11 mouse cellular contexts compared by ENCODE assay signal in genomic region chr9:21451870-21452269, GRCm38 (mm10). TPM values are rescaled to one million over a fixed set of nuclear protein-coding genes. Genes with fewer than 3 reads are reported as not detected.
DNase-seq lines count a peak whose midpoint lies in the region; ATAC-seq and TF ChIP-seq lines count a peak whose summit lies in the region.
"Had no signal": no experiment of that assay in that cellular context is flagged by ENCODE, and none has a peak within 500 bp of the region (broad histone marks: within the 10 kb centered on the region; RNA-seq: fewer than 3 reads in every experiment).

No protein-coding gene starts in this region.

- H3K4me3 ChIP-seq in E14TG2a.4 (replicated peaks; ENCODE audit: low read length): peak overlapping the region; percentile 30
- H3K4me3 ChIP-seq in erythroblast, embryonic 14.5 days (replicated peaks): peak overlapping the region; percentile 31
- no peak overlapping the region for H3K4me3 ChIP-seq in liver, embryonic 14.5 days (ENCODE audit: insufficient read depth in 1 of 2, low read depth in 2 of 2, low read length in 2 of 2)
- H3K4me3 ChIP-seq in forebrain, embryonic 15.5 days: no peak overlapping the region

- peak; percentile 72 for ATAC-seq in liver, embryonic 14.5 days (ENCODE audit: insufficient read depth)
- ATAC-seq in forebrain, embryonic 15.5 days (replicated peaks): no peak
- ATAC-seq: forebrain, embryonic 16.5 days had no signal

- H3K36me3 ChIP-seq in E14TG2a.4 (ENCODE audit: insufficient read depth, low read length): peaks cover 38% of the 10 kb centered on the region
- H3K36me3 ChIP-seq in erythroblast, embryonic 14.5 days (ENCODE audit: control insufficient read depth): peaks cover 60% of the 10 kb centered on the region
- H3K36me3 ChIP-seq in liver, embryonic 14.5 days (replicated peaks; ENCODE audit: control insufficient read depth, insufficient read depth, low read depth): no peaks in the 10 kb centered on the region; the same call in 1 of the 2 replicates
- no peaks in the 10 kb centered on the region for H3K36me3 ChIP-seq in forebrain, embryonic 15.5 days

- H3K9me3 ChIP-seq in E14TG2a.4 (ENCODE audit: low read length): no peaks in the 10 kb centered on the region
- H3K9me3 ChIP-seq in erythroblast, embryonic 14.5 days (ENCODE audit: control insufficient read depth, low read length): no peaks in the 10 kb centered on the region
- H3K9me3 ChIP-seq in liver, embryonic 14.5 days (ENCODE audit: control insufficient read depth, low read length): no peaks in the 10 kb centered on the region
- H3K9me3 ChIP-seq in forebrain, embryonic 15.5 days: no peaks in the 10 kb centered on the region

- H3K27me3 ChIP-seq in E14TG2a.4 (ENCODE audit: insufficient read depth, low read length): no peaks in the 10 kb centered on the region
- H3K27me3 ChIP-seq in erythroblast, embryonic 14.5 days (ENCODE audit: control insufficient read depth): no peaks in the 10 kb centered on the region
- no peaks in the 10 kb centered on the region for H3K27me3 ChIP-seq in liver, embryonic 14.5 days (ENCODE audit: control insufficient read depth, insufficient read depth, low read length)
- no peaks in the 10 kb centered on the region for H3K27me3 ChIP-seq in forebrain, embryonic 15.5 days

- no peak for TF ChIP-seq EP300 in liver, embryonic 14.5 days (IDR thresholded peaks at IDR 0.05; ENCODE audit: low read depth)

- no peak overlapping the region for H3K27ac ChIP-seq in liver, embryonic 14.5 days
- H3K27ac ChIP-seq in forebrain, embryonic 15.5 days (replicated peaks): no peak overlapping the region

- intact Hi-C loops in heart, postnatal 25 days (cut with DNase I): loop anchor here (2.0 kb wide), 1 partner anchor 23 kb away; no protein-coding TSS in a partner anchor

- H3K4me1 ChIP-seq in E14TG2a.4 (replicated peaks; ENCODE audit: low read depth, low read length): peaks cover 98% of the 10 kb centered on the region
- peaks cover 58% of the 10 kb centered on the region for H3K4me1 ChIP-seq in erythroblast, embryonic 14.5 days (ENCODE audit: control insufficient read depth)
- peaks cover 9 to 38% of the 10 kb centered on the region in 2 experiments for H3K4me1 ChIP-seq in liver, embryonic 14.5 days (replicated peaks; ENCODE audit: control insufficient read depth in 2 of 2, insufficient read depth in 2 of 2, low read length in 1 of 2)
- no peaks in the 10 kb centered on the region for H3K4me1 ChIP-seq in forebrain, embryonic 15.5 days

- 11% methylated on average over 8 of the region's 8 CpGs for WGBS in liver, embryonic 14.5 days (ENCODE audit: insufficient replicate concordance)
- WGBS in forebrain, embryonic 15.5 days: 91% methylated on average over 8 of the region's 8 CpGs

- DNase-seq in heart, adult 18-20 months: peak; percentile 60
- DNase-seq in heart, postnatal 25 days (ENCODE audit: low spot score): no peak
- DNase-seq in liver, embryonic 14.5 days (ENCODE audit: low read depth in 3 of 3, low spot score in 3 of 3): peak; percentile 20 to 36 (median 28)
- no peak for DNase-seq in testis, postnatal 10 days (ENCODE audit: low spot score)
- DNase-seq in right cerebral cortex, adult 2 months (ENCODE audit: low spot score in 2 of 2): no peak
- DNase-seq: cerebellum, postnatal 10 days; left cerebral cortex, postnatal 4 days had no signal

- no peak overlapping the region for H3K9ac ChIP-seq in liver, embryonic 14.5 days (replicated peaks)
- no peak overlapping the region for H3K9ac ChIP-seq in forebrain, embryonic 15.5 days (replicated peaks)

- peak overlapping the region; percentile 4; the same call in 1 of the 2 replicates for H3K4me2 ChIP-seq in liver, embryonic 14.5 days (ENCODE audit: low read depth)
- H3K4me2 ChIP-seq in forebrain, embryonic 15.5 days (replicated peaks): no peak overlapping the region

- TF ChIP-seq CTCF in E14TG2a.4 (conservative IDR thresholded peaks at IDR 0.05; ENCODE audit: low read length): no peak
- TF ChIP-seq CTCF in liver, embryonic 14.5 days (IDR thresholded peaks at IDR 0.05; ENCODE audit: low read depth): no peak

RNA-seq across cellular contexts. Expression of gene Dnm2, which starts 27.2 kb away (rescaled TPM):
- 10 to 100 TPM; 58.1 to 65.1 TPM for total RNA-seq in heart, adult 18-20 months (2021)
- 10 to 100 TPM; 66.2 to 74.4 TPM for total RNA-seq in heart, postnatal 25 days (2021)
- 112 and 129 TPM in 2 replicates for polyA plus RNA-seq in erythroblast, embryonic 14.5 days (2012)
- polyA plus RNA-seq in liver, embryonic 14.5 days (2012; rRNA removed): 30.7 and 31.6 TPM in 2 replicates
- polyA plus RNA-seq in liver, embryonic 14.5 days (2014; fragmentation: Nextera tagmentation; extraction: Ambion mirVana): 36.8 and 41.8 TPM in 2 replicates
- 74.7 and 77.1 TPM in 2 replicates for polyA plus RNA-seq in forebrain, embryonic 15.5 days (2015; fragmentation: Nextera tagmentation; extraction: Ambion mirVana)

RNA-seq across cellular contexts. Expression of gene Qtrt1, which starts 40.2 kb away (rescaled TPM):
- total RNA-seq in heart, adult 18-20 months (2021): 10 to 100 TPM in 1 of 2 experiments, 1 to 10 TPM in 1; 7.7 to 11.3 TPM
- 10 to 100 TPM in 1 of 2 experiments, 1 to 10 TPM in 1; 7.1 to 10.0 TPM for total RNA-seq in heart, postnatal 25 days (2021)
- polyA plus RNA-seq in erythroblast, embryonic 14.5 days (2012): 1.7 and 2.0 TPM in 2 replicates
- polyA plus RNA-seq in liver, embryonic 14.5 days (2012; rRNA removed): 20.0 and 25.4 TPM in 2 replicates
- polyA plus RNA-seq in liver, embryonic 14.5 days (2014; fragmentation: Nextera tagmentation; extraction: Ambion mirVana): 20.0 and 20.9 TPM in 2 replicates
- polyA plus RNA-seq in forebrain, embryonic 15.5 days (2015; fragmentation: Nextera tagmentation; extraction: Ambion mirVana): 45.7 and 49.1 TPM in 2 replicates

RNA-seq across cellular contexts. Expression of gene Tmed1, which starts 58.2 kb away (rescaled TPM):
- 10 to 100 TPM; 45.3 to 50.9 TPM for total RNA-seq in heart, adult 18-20 months (2021)
- total RNA-seq in heart, postnatal 25 days (2021): 10 to 100 TPM; 45.3 to 45.4 TPM
- polyA plus RNA-seq in erythroblast, embryonic 14.5 days (2012): 0.47 and 0.75 TPM in 2 replicates
- polyA plus RNA-seq in liver, embryonic 14.5 days (2012; rRNA removed): 14.8 and 16.3 TPM in 2 replicates
- 24.8 and 26.4 TPM in 2 replicates for polyA plus RNA-seq in liver, embryonic 14.5 days (2014; fragmentation: Nextera tagmentation; extraction: Ambion mirVana)
- 56.4 and 57.7 TPM in 2 replicates for polyA plus RNA-seq in forebrain, embryonic 15.5 days (2015; fragmentation: Nextera tagmentation; extraction: Ambion mirVana)

Comparison
In these comparisons a context has a peak if more than half of its experiments do, and no peak if none do; other contexts are left out.
1. DNase-seq: peak in heart, adult 18-20 months (2 of 2) and liver, embryonic 14.5 days (3 of 3); none in heart, postnatal 25 days (single experiment), testis, postnatal 10 days (single experiment) and right cerebral cortex, adult 2 months (0 of 2).
2. H3K4me3 ChIP-seq: peak in E14TG2a.4 (single experiment) and erythroblast, embryonic 14.5 days (single experiment); none in liver, embryonic 14.5 days (0 of 2) and forebrain, embryonic 15.5 days (single experiment).